Mouse (Mus musculus) intestine, embryonic 16.5 days (tissue): ENCODE measurements around the gene Phldb2. TPM values are rescaled to one million over a fixed set of nuclear protein-coding genes. Genes with fewer than 3 reads are reported as not detected.

ENCODE experiments used
- ATAC-seq: fragments of 200-750 bp; cut with Nextera tagmentation; 2 replicates; pipeline ENCODE4 v1.8.0; 2017; ENCODE audit warnings: moderate TSS enrichment, moderate library complexity
- H3K27ac ChIP-seq: fragments of 300-500 bp; sonication (generic); 2 replicates; pipeline ENCODE4 v1.5.1; 2014; ENCODE audit warnings: mild to moderate bottlenecking, low read length
- H3K27me3 ChIP-seq: fragments of 300-500 bp; sonication (generic); replicated peaks from 2 replicates; pipeline ENCODE4 v1.6.1; 2014; ENCODE audit warnings: low read length, control low read depth, mixed read lengths; ENCODE audit not compliant: control insufficient read depth, insufficient read depth
- H3K36me3 ChIP-seq: fragments of 300-500 bp; sonication (generic); 2 replicates; pipeline ENCODE4 v1.6.1; 2014; ENCODE audit warnings: low read length, control low read depth; ENCODE audit not compliant: control insufficient read depth, insufficient read depth
- H3K4me1 ChIP-seq: fragments of 300-500 bp; sonication (generic); 2 replicates; pipeline ENCODE4 v1.6.1; 2014; ENCODE audit warnings: low read length, control low read depth, mixed read lengths; ENCODE audit not compliant: control insufficient read depth, insufficient read depth
- H3K4me2 ChIP-seq: fragments of 300-500 bp; sonication (generic); 2 replicates; pipeline ENCODE4 v1.6.1; 2014; ENCODE audit warnings: low read depth, low read length, control low read depth
- H3K4me3 ChIP-seq: fragments of 300-500 bp; sonication (generic); 2 replicates; pipeline ENCODE4 v1.5.1; 2014; ENCODE audit warnings: mild to moderate bottlenecking, low read length
- H3K9ac ChIP-seq: fragments of 300-500 bp; sonication (generic); 2 replicates; pipeline ENCODE4 v1.6.1; 2014; ENCODE audit warnings: low read depth, low read length
- H3K9me3 ChIP-seq: fragments of 300-500 bp; sonication (generic); 2 replicates; pipeline ENCODE4 v1.6.1; 2016; ENCODE audit warnings: low read length, control low read depth; ENCODE audit not compliant: control insufficient read depth
- WGBS: fragments of 180-500 bp; shearing (Covaris S2); extraction: QIAGEN DNeasy Blood & Tissue Kit; methylation state at CpG from one replicate; pipeline ENCODE4 v1.1.7; 2014; 5-methylcytosine and 5-hydroxymethylcytosine counted together
- polyA plus RNA-seq: library from polyadenylated mRNA; unstranded; fragments of >200 nt; fragmentation: Nextera tagmentation; extraction: Ambion mirVana; gene quantifications from 2 replicates; pipeline ENCODE4 v1.2.1, GENCODE M21; 2015

The Phldb2 gene
- polyA plus RNA-seq, 1 experiment from 2014 or later = 20.7 TPM

DNA sequence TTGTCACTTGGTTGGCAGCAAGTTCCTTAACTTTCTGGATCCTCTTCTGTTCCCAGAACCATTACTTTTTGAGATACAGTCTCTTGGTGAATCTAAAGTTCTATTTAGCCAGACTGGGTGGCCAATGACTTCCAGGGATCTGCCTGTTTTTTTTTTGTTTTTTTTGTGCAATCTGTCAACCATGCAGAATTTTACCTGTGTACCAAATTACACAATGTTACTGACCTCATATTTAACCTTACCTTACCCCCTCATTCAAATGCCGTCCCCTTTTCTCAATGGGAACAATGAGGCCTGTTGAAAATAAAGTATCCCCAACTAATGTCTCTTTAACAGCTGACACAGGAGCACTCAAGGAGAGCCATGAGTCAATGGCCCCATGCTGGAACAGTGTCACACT, 22.9 kb upstream of the Phldb2 start:
- 93% methylated on average over 1 of the region's 1 CpGs for WGBS
- no peak for ATAC-seq
- no peaks in the 10 kb centered on the region for H3K36me3 ChIP-seq

DNA sequence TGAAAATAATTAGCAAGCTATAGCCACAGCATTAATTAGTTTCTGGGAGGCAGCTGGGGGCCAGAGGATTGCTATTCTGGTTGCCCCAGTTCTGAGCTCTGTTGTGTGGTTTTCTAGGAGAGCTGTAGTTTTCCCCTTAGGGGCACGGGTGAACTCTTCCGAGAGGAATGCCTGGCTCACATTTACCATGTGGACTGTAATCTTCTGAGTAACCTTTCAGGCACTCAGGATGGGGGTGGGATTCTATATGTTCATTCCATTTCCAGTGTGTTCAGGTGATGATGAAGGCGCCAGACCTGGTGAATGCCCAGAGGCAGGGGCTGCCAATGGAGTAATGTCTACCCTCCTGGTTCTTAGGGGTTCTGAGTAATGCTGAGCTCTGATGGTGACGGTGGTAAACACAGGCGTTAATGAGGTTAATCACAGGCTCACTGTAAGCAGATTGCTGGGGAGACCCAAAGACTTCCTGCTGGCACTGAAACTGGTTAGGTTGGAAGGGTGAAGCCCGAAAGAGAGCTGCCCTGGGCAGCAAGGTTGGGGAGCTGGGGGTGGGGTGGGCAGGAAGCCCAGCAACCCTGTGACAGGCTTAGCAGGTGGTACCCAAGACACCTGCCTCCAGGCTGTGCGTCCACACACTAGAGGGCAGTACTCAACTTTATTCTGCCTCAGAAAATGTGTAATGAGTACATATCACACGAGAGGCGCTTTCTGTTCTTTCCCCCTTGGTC, 20.7 kb upstream of the Phldb2 start:
- H3K4me2 ChIP-seq = no peak overlapping the region
- 60% methylated on average over 9 of the region's 9 CpGs for WGBS
- no peak overlapping the region for H3K4me3 ChIP-seq
- H3K9ac ChIP-seq = no peak overlapping the region
- H3K27me3 ChIP-seq = no peaks in the 10 kb centered on the region
- ATAC-seq = 0 out of 2 replicates have a peak, but pooled peaks have one; percentile 36
- H3K9me3 ChIP-seq = no peaks in the 10 kb centered on the region
- H3K27ac ChIP-seq = no peak overlapping the region
- no peaks in the 10 kb centered on the region for H3K36me3 ChIP-seq
- H3K4me1 ChIP-seq = no peaks in the 10 kb centered on the region

More for the DNA sequence above, 22.9 kb upstream of the Phldb2 start:
- no peaks in the 10 kb centered on the region for H3K9me3 ChIP-seq
- no peak overlapping the region for H3K27ac ChIP-seq
- H3K4me1 ChIP-seq = no peaks in the 10 kb centered on the region
- H3K27me3 ChIP-seq = no peaks in the 10 kb centered on the region
- no peak overlapping the region for H3K4me3 ChIP-seq
- H3K4me2 ChIP-seq = no peak overlapping the region
- no peak overlapping the region for H3K9ac ChIP-seq

DNA sequence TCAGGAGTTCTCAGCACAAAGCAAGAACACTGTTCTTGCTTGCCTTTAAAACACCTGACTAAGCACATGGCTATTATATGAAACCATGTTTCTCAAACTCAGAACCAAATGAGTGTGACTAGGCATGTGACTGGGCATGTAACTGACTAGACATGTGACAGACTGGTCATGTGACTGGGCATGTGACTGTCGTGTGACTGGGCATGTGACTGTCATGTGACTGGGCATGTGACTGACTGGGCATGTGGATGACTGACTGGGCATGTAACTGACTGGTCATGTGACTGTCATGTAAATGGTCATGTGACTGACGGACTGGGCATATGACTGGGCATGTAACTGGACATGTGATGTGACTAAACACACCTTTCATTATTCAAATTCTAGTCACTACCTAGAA, 16.8 kb upstream of the Phldb2 start:
- no peak for ATAC-seq
- Histone ChIP-seq H3K4me1 (peaks cover 6% of the 10 kb centered on the region; the same call in 1 of the 2 replicates), H3K4me3 (no peak overlapping the region), H3K27me3 (no peaks in the 10 kb centered on the region), H3K4me2 (no peak overlapping the region), H3K9me3 (no peaks in the 10 kb centered on the region), H3K27ac (no peak overlapping the region), H3K36me3 (no peaks in the 10 kb centered on the region), H3K9ac (no peak overlapping the region)
- 88% methylated on average over 2 of the region's 2 CpGs for WGBS

GRCm38 (mm10) chr16:45968716-45969115, 15.3 kb upstream of the Phldb2 start:
- no peak overlapping the region for H3K9ac ChIP-seq
- ATAC-seq = no peak
- H3K4me1 ChIP-seq = peaks cover 6% of the 10 kb centered on the region; the same call in 1 of the 2 replicates
- H3K27ac ChIP-seq = no peak overlapping the region
- H3K9me3 ChIP-seq = no peaks in the 10 kb centered on the region
- no peak overlapping the region for H3K4me2 ChIP-seq
- no peaks in the 10 kb centered on the region for H3K27me3 ChIP-seq
- no peaks in the 10 kb centered on the region for H3K36me3 ChIP-seq
- no peak overlapping the region for H3K4me3 ChIP-seq
- 77% methylated on average over 5 of the region's 5 CpGs for WGBS

DNA sequence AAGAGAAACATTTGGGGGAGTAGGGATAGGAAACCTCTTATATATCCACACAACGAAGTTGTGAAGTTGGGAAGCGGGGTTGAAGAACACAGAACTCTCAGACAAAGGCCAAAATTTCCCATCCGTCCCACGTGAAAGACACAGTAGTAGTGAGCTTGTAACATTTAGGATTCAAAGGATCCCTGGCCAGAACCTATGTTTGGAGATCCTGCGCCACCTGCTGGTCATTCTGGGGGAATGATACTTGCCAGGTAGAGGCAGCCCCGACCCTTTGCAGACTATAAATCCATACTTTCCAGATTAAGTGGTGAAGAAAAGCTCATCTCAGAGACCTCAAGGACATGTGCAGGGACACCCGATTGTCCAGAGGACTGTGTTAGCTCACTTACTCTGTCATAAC, 14.1 kb upstream of the Phldb2 start:
- H3K36me3 ChIP-seq = no peaks in the 10 kb centered on the region
- H3K4me1 ChIP-seq = peaks cover 6% of the 10 kb centered on the region; the same call in 1 of the 2 replicates
- no peak overlapping the region for H3K27ac ChIP-seq
- no peaks in the 10 kb centered on the region for H3K27me3 ChIP-seq
- H3K9ac ChIP-seq = no peak overlapping the region
- no peak overlapping the region for H3K4me2 ChIP-seq
- 10% methylated on average over 7 of the region's 7 CpGs for WGBS
- H3K9me3 ChIP-seq = no peaks in the 10 kb centered on the region
- peak; percentile 70 for ATAC-seq
- no peak overlapping the region for H3K4me3 ChIP-seq

- 36% methylated on average over 5 of the region's 5 CpGs for WGBS
- ATAC-seq = peak; percentile 72
- H3K4me3 ChIP-seq = no peak overlapping the region
- no peaks in the 10 kb centered on the region for H3K9me3 ChIP-seq
- no peaks in the 10 kb centered on the region for H3K27me3 ChIP-seq
- H3K9ac ChIP-seq = no peak overlapping the region
- H3K36me3 ChIP-seq = no peaks in the 10 kb centered on the region
- 0 out of 2 replicates have a peak overlapping the region, but pooled peaks have one; percentile 7 for H3K4me2 ChIP-seq
- peaks cover 6% of the 10 kb centered on the region; the same call in 1 of the 2 replicates for H3K4me1 ChIP-seq
- H3K27ac ChIP-seq = peak overlapping the region; percentile 58
Measured at GRCm38 (mm10) chr16:45966604-45967003, 13.2 kb upstream of the Phldb2 start.

GRCm38 (mm10) chr16:45964777-45965176, 11.4 kb upstream of the Phldb2 start:
- WGBS = 66% methylated on average over 6 of the region's 6 CpGs
- Histone ChIP-seq H3K9me3 (no peaks in the 10 kb centered on the region), H3K9ac (no peak overlapping the region), H3K4me2 (no peak overlapping the region), H3K27me3 (no peaks in the 10 kb centered on the region), H3K27ac (no peak overlapping the region), H3K4me1 (peaks cover 6% of the 10 kb centered on the region; the same call in 1 of the 2 replicates), H3K36me3 (no peaks in the 10 kb centered on the region), H3K4me3 (no peak overlapping the region)
- ATAC-seq = no peak

- H3K36me3 ChIP-seq = no peaks in the 10 kb centered on the region
- no peak for ATAC-seq
- no peak overlapping the region for H3K4me3 ChIP-seq
- no peak overlapping the region for H3K4me2 ChIP-seq
- no peak overlapping the region for H3K9ac ChIP-seq
- no peaks in the 10 kb centered on the region for H3K9me3 ChIP-seq
- WGBS = 84% methylated on average over 8 of the region's 8 CpGs
- no peaks in the 10 kb centered on the region for H3K27me3 ChIP-seq
- H3K4me1 ChIP-seq = peaks cover 6% of the 10 kb centered on the region; the same call in 1 of the 2 replicates
- H3K27ac ChIP-seq = no peak overlapping the region
Measured at GRCm38 (mm10) chr16:45963837-45964236, 10.4 kb upstream of the Phldb2 start.

GRCm38 (mm10) chr16:45963088-45963487, 9.7 kb upstream of the Phldb2 start:
- H3K4me3 ChIP-seq = no peak overlapping the region
- H3K36me3 ChIP-seq = no peaks in the 10 kb centered on the region
- no peak overlapping the region for H3K9ac ChIP-seq
- no peak overlapping the region for H3K4me2 ChIP-seq
- H3K27me3 ChIP-seq = no peaks in the 10 kb centered on the region
- H3K9me3 ChIP-seq = no peaks in the 10 kb centered on the region
- peak; percentile 31; the same call in 1 of the 2 replicates for ATAC-seq
- H3K4me1 ChIP-seq = peaks cover 6% of the 10 kb centered on the region; the same call in 1 of the 2 replicates
- H3K27ac ChIP-seq = no peak overlapping the region
- WGBS = 33% methylated on average over 5 of the region's 5 CpGs
